Mouse (Mus musculus) megakaryocyte-erythroid progenitor cell, adult 5-6 weeks (primary cell): ENCODE results near the gene Olfr1338. TPM values are rescaled to one million over a fixed set of nuclear protein-coding genes. Genes with fewer than 3 reads are reported as not detected.
"Not testable (repeated sequence)": the region's sequence is repeated elsewhere in the genome, so short reads cannot be mapped to it uniquely, and the experiment has no call there.

Experiments
- ATAC-seq: replicated peaks from 2 replicates; pipeline ENCODE4 v1.8.0; 2016; ENCODE audit warnings: mild to moderate bottlenecking, inconsistent platforms; ENCODE audit not compliant: severe bottlenecking, poor library complexity, low FRiP score, low TSS enrichment
- total RNA-seq, 2 experiments: library from RNA; stranded (forward) in 1 of 2; stranded (reverse) in 1 of 2; fragments of 200-1000, 215-1000 nt in 1 of 2; fragments of >200 nt in 1 of 2; fragmentation: Nextera tagmentation in 1 of 2; gene quantifications; 2 replicates each; pipeline ENCODE4 v1.2.3; 2014 to 2017

Olfr1338 gene
- total RNA-seq (2014; fragmentation: Nextera tagmentation) (not detected in 2 replicates), total RNA-seq (2017) (not detected in 2 replicates)

DNA sequence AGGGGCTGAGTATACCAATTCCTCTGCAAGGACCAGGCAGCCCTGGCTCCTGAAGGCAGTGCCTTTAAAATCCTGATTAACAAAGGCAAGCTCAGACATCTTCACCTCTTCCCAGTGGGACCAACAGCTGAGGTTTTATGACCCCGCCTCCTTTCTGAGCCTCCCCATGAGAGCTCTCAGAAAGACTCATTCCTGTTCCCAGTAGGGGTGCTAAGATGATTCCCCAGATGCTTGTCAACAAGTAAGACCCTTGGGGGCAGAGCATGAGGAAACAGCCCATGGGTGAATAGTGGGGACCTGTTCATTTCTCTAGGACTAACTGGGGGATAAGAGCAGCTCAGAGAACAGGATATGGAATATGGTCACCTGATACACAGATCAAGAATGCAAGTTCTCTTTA is at the start of gene Olfr1338:
Gene Olfr1338, minus strand, starts transcription at position 101 of the 400 bp plus-strand sequence.
- ATAC-seq, result no peak

DNA sequence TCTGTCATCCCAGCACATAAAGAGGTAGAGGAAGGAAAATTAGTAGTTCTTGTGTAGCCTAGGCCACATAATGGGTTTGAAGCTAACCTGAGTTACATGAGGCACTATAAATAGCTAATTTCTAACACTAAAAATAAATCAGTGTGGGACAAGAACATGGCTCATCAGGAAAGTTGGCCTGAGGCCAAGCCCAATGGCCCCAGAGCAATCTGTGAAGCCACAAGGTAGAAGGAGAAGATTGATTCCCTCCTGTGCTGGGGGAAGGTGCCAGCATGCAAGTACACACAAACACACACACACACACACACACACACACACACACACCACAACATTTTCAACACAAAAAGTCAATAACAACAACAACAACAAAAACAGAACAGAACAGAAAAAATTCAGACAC is 34.3 kb upstream of the Olfr1338 start:
- not testable (repeated sequence) for ATAC-seq

DNA sequence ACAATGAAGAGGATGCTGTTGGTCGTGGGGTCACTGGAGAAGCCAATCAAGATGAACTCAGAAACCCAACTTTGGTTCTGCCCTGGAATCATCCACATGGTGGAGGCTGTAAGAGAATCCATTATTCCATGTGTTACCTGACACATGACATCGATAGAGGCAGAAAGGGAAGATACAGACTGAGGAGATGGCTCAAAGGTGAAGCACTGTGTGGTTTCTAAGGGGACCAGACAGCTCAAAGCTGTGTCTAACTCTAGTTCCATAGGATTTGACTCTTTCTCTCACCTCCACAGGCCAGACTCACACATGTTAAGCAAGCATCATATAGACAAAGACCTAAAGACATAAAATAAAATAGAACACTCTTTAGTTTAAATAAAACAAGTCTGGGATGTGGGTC is 23.9 kb upstream of the Olfr1338 start, which contains the start of gene Olfr1337:
Gene Olfr1337, minus strand, starts transcription at position 101 of the 400 bp plus-strand sequence.
- no peak for ATAC-seq

DNA sequence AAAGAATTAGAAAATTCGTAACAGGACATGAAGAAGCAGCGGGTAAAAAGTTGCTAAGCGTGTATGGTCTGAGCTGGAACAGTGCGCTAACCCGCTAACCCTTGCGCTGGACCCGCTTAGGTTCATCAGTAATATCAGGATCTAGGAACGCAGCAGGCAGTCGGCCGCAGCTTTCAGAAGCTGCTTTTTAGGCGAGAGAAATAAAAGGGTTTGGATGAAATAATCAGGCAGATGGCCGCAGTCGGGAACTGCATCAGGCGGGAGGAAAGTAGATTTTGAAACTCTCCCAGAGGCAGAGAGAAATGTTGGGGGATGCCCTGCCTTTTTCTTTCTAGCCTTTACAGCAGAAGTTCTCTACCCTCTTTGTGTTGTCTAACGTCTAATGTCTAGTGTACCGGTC is 16.7 kb downstream of the Olfr1338 start:
- ATAC-seq, result no peak

DNA sequence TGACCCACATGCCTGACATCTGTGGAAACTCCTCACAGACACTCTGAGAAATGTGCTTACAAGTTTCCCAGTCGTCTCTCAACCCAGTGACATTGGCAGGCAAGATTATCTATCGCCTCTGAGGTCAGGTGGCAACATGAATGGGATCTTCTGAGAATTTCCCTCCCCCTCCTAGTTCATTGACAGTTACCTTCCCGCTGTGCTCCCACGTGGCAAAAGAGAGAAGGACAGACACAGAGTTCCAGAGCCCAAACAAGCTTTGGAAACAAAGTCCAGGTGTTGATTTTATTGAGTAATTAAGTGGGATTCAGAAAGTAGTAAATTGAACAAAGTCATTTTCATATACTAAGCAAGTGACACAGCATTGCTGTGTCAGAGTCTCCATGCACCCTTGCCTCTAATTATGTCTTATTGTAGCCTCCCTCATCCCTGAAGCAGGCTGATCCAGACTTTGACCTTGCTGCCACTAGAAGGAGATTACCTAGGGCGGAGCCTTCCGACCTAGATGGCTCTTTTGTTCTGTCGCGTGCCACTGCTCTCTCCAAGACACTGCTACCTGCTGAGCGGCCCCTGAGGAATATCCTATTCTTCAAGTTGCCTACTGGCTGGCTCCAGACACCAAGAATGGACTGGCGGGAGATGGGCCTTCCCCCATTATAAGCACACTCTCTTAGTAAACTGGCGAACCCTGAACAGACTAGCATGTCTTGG is 17.4 kb downstream of the Olfr1338 start:
- ATAC-seq, result no peak

DNA sequence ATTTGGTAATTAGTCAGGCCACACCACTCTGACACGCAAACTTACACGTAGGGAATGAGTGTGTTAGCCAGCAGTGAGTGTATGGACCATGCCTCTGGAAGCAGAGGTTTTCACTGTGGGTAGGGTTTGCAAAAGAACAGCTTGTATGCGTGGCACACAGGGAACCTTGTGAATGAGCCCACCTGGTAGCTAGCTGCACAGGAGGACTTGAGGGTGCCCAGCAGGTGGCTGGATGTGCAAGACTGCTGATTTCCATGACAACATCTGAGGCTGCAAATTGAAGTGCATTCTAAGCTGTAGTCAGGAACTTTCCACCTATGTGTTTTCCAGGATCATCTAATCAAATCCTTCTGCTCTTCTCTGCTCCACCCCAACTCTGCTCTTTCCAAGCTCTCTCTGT is 19.0 kb downstream of the Olfr1338 start:
- ATAC-seq, result no peak

DNA sequence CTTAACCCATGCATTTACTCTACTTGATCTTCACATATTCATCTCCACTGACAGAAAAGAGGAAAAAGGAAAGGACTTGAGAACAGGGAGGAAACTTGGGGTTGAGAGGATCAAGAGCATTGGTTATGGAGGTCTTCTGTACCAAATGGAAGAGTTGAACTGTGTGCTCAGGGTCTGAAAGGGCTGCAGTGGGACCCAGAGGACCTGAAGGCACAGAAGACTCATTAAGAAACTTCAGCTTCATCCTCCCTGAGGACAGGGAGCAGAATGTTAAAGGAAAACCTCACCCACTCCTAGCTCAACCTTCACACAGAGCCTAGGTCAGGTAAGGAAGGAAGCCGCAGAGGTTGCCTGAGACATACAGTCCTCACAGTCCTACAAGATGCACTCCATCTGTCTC is 26.7 kb downstream of the Olfr1338 start, which contains the start of gene Olfr1339:
Gene Olfr1339, plus strand, starts transcription at position 301 of the 400 bp plus-strand sequence.
- ATAC-seq, result no peak

DNA sequence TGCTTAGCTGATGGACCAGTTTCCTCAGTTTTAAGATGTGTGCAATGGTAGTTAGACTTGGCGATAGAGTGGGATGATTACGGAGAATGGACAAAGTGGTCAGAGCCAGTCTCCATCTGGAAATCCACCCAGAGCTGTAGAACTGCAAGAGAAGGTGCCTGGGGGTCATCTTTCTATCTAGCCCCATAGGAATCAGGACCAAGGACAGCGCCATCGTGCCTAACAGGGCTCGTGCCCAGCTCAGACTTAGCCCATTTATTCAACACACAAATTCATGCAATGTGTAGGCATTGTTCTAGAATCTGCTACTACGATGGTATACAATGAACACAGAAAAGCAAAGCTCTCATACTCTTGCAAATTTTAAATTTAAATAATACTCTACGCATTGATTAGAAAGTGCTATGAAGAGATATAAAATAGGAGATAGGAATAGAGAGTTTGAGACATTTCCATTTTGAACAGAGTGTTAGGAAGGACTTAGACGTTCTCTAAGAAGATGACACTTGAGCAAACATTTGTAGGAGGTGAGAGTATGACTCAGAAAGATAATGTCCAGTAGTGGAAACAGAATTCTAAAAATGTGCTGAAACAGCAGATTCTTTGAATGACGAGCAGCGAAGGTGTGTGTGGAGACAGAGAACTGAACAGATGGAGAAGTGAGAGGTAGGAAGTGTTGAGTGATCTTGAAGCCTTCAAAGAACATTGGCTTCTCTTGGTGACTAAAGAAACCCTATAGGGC is 36.6 kb downstream of the Olfr1338 start:
- ATAC-seq, result no peak

DNA sequence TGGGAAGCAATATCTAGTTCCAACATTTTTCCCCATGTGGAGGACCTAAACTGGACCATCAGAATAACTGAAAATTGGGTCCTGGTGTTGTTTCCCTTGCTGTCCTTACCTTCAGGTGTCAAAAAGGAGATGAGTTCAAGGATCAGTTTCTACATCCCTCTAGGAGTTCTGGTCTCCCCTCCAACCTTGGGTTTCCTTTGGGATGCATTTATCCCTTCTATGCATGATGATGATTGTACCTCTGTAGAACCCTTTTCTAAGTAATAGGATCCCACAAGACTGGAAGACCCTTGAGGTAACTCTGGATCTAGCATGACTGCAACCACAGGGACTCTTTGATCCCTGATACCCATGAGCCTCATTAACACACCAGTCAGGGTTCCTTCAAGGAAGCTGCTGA is 38.7 kb downstream of the Olfr1338 start, which contains the start of gene Olfr1340:
Gene Olfr1340, plus strand, starts transcription at position 301 of the 400 bp plus-strand sequence.
- ATAC-seq, result no peak

DNA sequence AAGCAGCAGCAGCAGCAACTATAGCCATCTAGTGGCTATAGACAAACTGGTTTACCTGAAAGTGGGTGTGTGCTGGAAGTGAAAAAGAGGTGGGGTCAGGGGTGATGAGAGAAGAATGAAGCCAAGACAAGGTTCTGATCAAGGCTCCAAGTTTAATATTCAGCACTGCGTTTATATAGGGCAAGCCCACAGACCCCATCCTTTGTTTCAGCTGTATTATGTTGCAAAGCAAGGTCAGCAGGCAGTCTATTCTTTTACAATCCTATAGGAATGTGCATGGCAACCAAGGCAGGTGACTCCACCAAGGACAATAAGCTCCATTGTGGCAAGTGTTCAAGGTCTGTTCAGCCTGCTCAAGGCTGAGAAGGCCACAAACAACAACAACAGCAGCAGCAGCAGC is 46.9 kb downstream of the Olfr1338 start:
- no peak for ATAC-seq

DNA sequence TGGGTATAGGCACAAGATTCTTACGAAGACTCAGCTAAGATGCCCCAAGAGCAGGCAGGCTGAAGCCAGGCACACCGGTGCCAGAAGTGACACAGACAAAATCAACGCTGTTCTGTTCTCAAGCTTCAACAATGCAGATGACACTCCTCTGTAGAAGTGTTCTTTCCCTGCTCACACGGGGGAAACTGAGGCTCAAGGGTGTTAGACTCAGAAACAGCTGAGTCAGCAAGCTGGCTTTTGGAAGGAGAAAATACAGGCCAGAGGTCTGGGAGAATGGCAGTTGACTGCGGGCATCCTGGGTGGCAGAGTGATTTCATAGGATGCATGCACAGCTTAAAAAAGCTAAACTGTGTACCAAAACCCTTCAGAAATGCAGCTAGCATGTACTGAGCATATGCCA is 50.5 kb downstream of the Olfr1338 start:
- no peak for ATAC-seq

DNA sequence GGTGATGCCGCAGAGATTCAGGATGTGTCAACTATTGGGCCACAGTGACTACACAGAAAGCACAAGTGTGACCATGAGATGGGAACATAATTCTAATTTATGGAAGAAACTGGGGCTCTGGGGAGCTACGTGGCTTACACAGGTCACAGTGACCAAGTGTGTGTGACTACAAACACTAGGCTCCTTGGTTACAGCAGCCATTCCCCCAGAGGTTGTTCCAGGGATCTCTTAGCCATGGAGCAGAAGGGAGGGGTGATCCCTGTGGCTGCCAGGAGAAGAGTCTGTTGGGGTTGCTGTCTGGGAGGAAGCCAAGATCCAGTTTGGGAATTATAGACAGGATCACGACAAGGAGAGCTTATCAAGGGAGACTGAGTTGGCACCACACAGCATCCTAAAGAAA is 55.3 kb downstream of the Olfr1338 start, which contains the start of gene Olfr1341:
Gene Olfr1341, plus strand, starts transcription at position 301 of the 400 bp plus-strand sequence.
- ATAC-seq, result no peak

Other genes with a start within 250 kb of the Olfr1338 start
- gene 2610528J11Rik, start 231.7 kb downstream of the Olfr1338 start, total RNA-seq (2014; fragmentation: Nextera tagmentation), result not detected in 2 replicates
- not detected in 2 replicates for gene 2610528J11Rik, start 231.7 kb downstream of the Olfr1338 start, total RNA-seq (2017)
- not detected in 2 replicates for gene Tmem125, start 214.7 kb downstream of the Olfr1338 start, total RNA-seq (2014; fragmentation: Nextera tagmentation)
- gene Tmem125, start 214.7 kb downstream of the Olfr1338 start, total RNA-seq (2017), result not detected in 2 replicates
- gene Cfap57, start 138.0 kb downstream of the Olfr1338 start, total RNA-seq (2014; fragmentation: Nextera tagmentation), result not detected in 2 replicates
- not detected in 2 replicates for gene Cfap57, start 138.0 kb downstream of the Olfr1338 start, total RNA-seq (2017)
- gene Ebna1bp2, start 137.9 kb downstream of the Olfr1338 start, total RNA-seq (2014; fragmentation: Nextera tagmentation), result 99.6 and 135 TPM in 2 replicates
- gene Ebna1bp2, start 137.9 kb downstream of the Olfr1338 start, total RNA-seq (2017), result 166 and 198 TPM in 2 replicates
- not detected in 2 replicates for gene Olfr62, start 99.8 kb downstream of the Olfr1338 start, total RNA-seq (2014; fragmentation: Nextera tagmentation)
- not detected in 2 replicates for gene Olfr62, start 99.8 kb downstream of the Olfr1338 start, total RNA-seq (2017)
- gene Olfr1342, start 66.0 kb downstream of the Olfr1338 start, total RNA-seq (2014; fragmentation: Nextera tagmentation), result not detected in 2 replicates
- not detected in 2 replicates for gene Olfr1342, start 66.0 kb downstream of the Olfr1338 start, total RNA-seq (2017)
- gene Olfr1341, start 55.2 kb downstream of the Olfr1338 start, total RNA-seq (2014; fragmentation: Nextera tagmentation), result not detected in 2 replicates
- gene Olfr1341, start 55.2 kb downstream of the Olfr1338 start, total RNA-seq (2017), result not detected in 2 replicates
- not detected in 2 replicates for gene Olfr1340, start 38.6 kb downstream of the Olfr1338 start, total RNA-seq (2014; fragmentation: Nextera tagmentation)
- gene Olfr1340, start 38.6 kb downstream of the Olfr1338 start, total RNA-seq (2017), result not detected in 2 replicates
- gene Olfr1339, start 26.6 kb downstream of the Olfr1338 start, total RNA-seq (2014; fragmentation: Nextera tagmentation), result not detected in 2 replicates
- not detected in 2 replicates for gene Olfr1339, start 26.6 kb downstream of the Olfr1338 start, total RNA-seq (2017)
- not detected in 2 replicates for gene Olfr1337, start 23.8 kb upstream of the Olfr1338 start, total RNA-seq (2014; fragmentation: Nextera tagmentation)
- gene Olfr1337, start 23.8 kb upstream of the Olfr1338 start, total RNA-seq (2017), result not detected in 2 replicates
- not detected in 2 replicates for gene Olfr1335, start 51.2 kb upstream of the Olfr1338 start, total RNA-seq (2014; fragmentation: Nextera tagmentation)
- not detected in 2 replicates for gene Olfr1335, start 51.2 kb upstream of the Olfr1338 start, total RNA-seq (2017)
- not detected in 2 replicates for gene Olfr1333, start 77.5 kb upstream of the Olfr1338 start, total RNA-seq (2014; fragmentation: Nextera tagmentation)
- not detected in 2 replicates for gene Olfr1333, start 77.5 kb upstream of the Olfr1338 start, total RNA-seq (2017)
- gene Olfr1331, start 105.9 kb upstream of the Olfr1338 start, total RNA-seq (2014; fragmentation: Nextera tagmentation), result not detected in 2 replicates
- gene Olfr1331, start 105.9 kb upstream of the Olfr1338 start, total RNA-seq (2017), result not detected in 2 replicates
- gene Olfr1330, start 129.9 kb upstream of the Olfr1338 start, total RNA-seq (2014; fragmentation: Nextera tagmentation), result not detected in 2 replicates
- gene Olfr1330, start 129.9 kb upstream of the Olfr1338 start, total RNA-seq (2017), result not detected in 2 replicates
- gene Olfr1329, start 158.7 kb upstream of the Olfr1338 start, total RNA-seq (2014; fragmentation: Nextera tagmentation), result not detected in 2 replicates
- gene Olfr1329, start 158.7 kb upstream of the Olfr1338 start, total RNA-seq (2017), result not detected in 2 replicates
- gene Olfr1328, start 179.9 kb upstream of the Olfr1338 start, total RNA-seq (2014; fragmentation: Nextera tagmentation), result not detected in 2 replicates
- gene Olfr1328, start 179.9 kb upstream of the Olfr1338 start, total RNA-seq (2017), result not detected in 2 replicates
- gene Lao1, start 202.8 kb upstream of the Olfr1338 start, total RNA-seq (2014; fragmentation: Nextera tagmentation), result not detected in 2 replicates
- not detected in 2 replicates for gene Lao1, start 202.8 kb upstream of the Olfr1338 start, total RNA-seq (2017)